Mouse (Mus musculus): ENCODE data around the gene Foxp1. TPM values are rescaled to one million over a fixed set of nuclear protein-coding genes. Genes with fewer than 3 reads are reported as not detected.

Foxp1 gene
- polyA plus RNA-seq, 1 experiment from 2014 or later, result 141 TPM

DNA sequence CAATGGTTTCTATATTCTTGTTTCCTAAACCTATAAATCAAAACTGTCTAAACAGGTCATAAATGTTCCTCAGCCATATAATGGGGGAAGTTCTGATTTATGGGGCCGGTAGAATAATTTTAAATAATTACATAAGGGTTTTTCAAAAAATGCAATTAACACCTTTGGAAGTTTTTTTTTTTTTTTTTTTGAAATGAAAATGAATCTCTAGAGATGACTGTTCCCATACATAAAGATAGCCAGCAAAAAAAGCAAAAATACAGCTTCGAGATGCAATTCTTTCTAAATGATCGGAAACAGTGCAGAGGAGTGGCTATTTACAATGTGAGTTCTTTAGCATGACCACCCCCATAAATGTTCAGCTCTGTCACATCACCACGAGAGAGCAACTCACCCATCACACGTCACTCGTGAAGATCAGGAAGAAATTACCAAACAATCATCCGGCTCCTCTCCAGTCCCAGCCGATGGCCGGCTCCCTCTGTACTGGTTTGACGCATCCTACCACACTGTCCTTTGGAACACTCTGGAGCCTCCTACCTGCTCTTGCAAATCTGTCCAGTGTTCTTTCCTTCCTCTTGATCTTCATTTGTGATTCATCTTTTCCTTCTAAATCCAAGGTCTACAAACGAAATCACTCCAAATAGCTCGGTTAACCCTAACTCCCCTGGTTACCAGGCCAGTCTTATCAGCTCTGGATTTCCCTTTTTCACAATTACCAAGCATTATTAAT is 478.4 kb downstream of the Foxp1 start:
- WGBS, result 62% methylated on average over 12 of the region's 12 CpGs
- H3K4me3 ChIP-seq, result no peak overlapping the region
- no peak for ATAC-seq (ENCODE audit: low FRiP score, low read depth)
- no peaks in the 10 kb centered on the region for H3K36me3 ChIP-seq
- H3K9me3 ChIP-seq, result no peaks in the 10 kb centered on the region
- H3K27me3 ChIP-seq, result peaks cover 4% of the 10 kb centered on the region; the same call in 1 of the 2 replicates
- H3K4me2 ChIP-seq (replicated peaks), result no peak overlapping the region
- H3K27ac ChIP-seq, result no peak overlapping the region
- H3K9ac ChIP-seq, result no peak overlapping the region
- peaks cover 18% of the 10 kb centered on the region for H3K4me1 ChIP-seq

DNA sequence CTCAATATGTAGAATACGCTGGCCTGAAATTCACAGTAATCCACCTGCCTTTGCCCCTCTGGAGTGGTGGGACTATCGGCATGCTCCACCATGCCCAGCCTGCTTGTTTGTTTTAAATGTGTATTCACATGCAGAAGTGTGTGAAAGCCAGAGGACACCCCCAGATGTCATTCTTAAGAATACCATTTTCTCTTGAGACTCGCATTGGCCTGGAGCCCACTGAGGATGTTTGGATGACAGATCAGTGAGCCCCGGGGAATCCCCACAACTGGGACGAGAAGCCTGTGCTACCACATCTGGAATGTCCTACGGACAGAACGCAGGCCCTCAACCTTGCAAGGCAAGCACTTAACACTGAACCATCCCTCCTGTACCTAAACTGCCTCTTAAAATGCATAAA is 479.3 kb downstream of the Foxp1 start:
- Histone ChIP-seq H3K9ac (no peak overlapping the region), H3K4me2 (replicated peaks) (no peak overlapping the region), H3K4me3 (no peak overlapping the region), H3K27me3 (peaks cover 4% of the 10 kb centered on the region; the same call in 1 of the 2 replicates), H3K36me3 (no peaks in the 10 kb centered on the region; the same call in 1 of the 2 replicates), H3K4me1 (peaks cover 20% of the 10 kb centered on the region), H3K27ac (no peak overlapping the region), H3K9me3 (no peaks in the 10 kb centered on the region)
- 68% methylated on average over 7 of the region's 7 CpGs for WGBS
- no peak for ATAC-seq (ENCODE audit: low FRiP score, low read depth)

DNA sequence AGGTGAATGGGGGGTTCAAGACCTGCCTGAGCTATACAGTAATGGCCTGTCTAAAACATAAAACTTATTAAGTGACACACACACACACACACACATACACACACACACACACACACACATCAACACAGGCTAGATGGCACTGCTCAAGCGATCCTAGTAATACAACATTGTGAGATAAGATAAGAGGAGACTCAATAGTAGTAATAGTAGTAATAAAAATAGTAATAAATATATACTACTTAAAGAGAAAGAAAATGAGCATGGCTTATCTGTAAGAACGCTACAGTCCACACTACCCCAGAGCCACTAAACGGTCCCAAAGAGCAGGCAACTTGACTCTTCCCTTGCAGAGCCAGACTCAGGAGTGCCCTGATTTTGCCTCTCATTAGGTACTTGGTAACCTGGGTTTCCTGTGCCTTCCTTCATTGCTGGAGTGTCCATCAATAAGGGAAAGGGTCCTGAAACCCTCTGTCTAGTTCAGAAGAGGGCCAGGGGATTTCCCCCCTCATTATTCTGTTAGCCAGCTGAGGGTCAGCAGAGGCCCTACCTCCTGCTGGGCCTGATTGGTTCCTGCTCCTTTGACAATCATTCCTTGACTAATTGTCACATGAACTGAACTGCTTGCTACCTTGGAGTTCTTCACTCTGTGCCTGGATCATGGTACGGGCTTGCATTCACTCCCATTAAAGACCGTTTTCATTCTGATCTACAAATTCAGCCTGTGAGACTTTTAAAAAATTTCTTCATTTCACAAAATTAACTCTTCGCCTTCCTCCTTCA is 480.2 kb downstream of the Foxp1 start:
- ATAC-seq (ENCODE audit: low FRiP score, low read depth), result no peak
- Histone ChIP-seq H3K4me3 (no peak overlapping the region), H3K9ac (no peak overlapping the region), H3K27ac (no peak overlapping the region), H3K36me3 (no peaks in the 10 kb centered on the region; the same call in 1 of the 2 replicates), H3K4me2 (replicated peaks) (no peak overlapping the region), H3K9me3 (no peaks in the 10 kb centered on the region), H3K4me1 (peaks cover 20% of the 10 kb centered on the region), H3K27me3 (peaks cover 4% of the 10 kb centered on the region; the same call in 1 of the 2 replicates)
- WGBS, result 65% methylated on average over 6 of the region's 6 CpGs

DNA sequence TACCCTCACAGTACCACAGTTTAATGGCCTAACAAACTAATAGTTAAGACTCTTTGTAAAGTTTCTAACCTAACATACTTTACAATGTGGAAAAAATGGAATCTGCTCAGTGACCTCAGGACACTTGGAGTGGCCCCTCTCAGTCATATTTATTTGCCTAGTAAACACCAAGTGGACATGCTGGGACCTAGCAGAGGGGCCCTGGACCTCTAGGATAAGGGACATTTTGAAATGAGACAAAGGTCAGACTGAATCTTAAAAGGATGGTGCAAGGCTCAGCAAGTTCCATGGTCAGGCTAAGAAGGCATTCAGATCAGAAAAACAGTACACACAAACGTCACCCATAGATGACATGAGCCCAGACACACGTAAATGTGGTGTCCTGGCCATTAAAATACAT is 483.5 kb downstream of the Foxp1 start:
- Histone ChIP-seq H3K9me3 (no peaks in the 10 kb centered on the region), H3K4me2 (replicated peaks) (no peak overlapping the region), H3K27ac (no peak overlapping the region), H3K9ac (no peak overlapping the region), H3K36me3 (no peaks in the 10 kb centered on the region; the same call in 1 of the 2 replicates), H3K27me3 (peaks cover 4% of the 10 kb centered on the region; the same call in 1 of the 2 replicates), H3K4me1 (peaks cover 20% of the 10 kb centered on the region), H3K4me3 (no peak overlapping the region)
- 75% methylated on average over 2 of the region's 2 CpGs for WGBS
- ATAC-seq (ENCODE audit: low FRiP score, low read depth), result no peak

DNA sequence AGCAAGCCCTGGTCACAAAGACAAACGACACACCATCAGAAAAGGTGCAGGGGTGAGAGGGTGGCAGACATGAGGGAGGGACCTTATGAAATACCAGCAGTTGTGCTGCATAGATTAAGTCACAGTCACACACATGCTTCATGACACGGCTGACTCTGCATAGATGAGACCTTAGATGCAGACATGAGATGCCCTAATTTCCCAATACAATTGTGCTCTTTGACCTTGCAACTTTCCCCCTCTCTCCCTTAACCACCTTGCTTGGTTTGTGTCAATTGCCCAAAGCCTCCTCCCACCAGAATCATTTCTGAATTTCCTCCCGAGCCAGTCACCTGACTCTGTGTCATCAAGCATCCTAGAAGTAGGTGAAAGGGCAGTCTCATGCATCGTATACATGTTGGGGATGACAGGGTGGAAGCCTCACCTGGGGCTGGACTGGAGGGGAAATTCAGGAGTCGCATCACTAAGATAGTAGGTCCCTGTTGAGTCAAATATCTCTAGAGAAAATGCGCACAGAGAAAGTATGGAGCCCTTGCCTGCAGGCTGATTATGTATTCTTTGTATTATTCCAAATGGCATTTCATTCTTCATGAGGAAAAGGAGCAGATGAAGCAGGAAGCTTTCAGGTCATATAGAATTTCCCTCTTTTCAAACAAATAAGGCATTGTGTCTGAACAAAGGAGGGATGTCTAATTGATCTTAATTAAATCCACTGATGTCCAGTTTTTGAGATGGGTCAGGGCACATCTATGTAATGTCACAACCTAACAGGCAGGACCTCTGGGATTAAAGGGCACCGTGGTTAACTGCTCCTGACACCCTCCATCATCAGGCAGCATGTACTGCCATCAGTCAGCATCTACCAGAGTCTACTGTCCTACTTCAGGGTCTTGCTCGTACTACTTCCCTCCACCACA is 486.8 kb downstream of the Foxp1 start:
- H3K4me2 ChIP-seq (replicated peaks), result no peak overlapping the region
- no peaks in the 10 kb centered on the region; the same call in 1 of the 2 replicates for H3K36me3 ChIP-seq
- 89% methylated on average over 8 of the region's 8 CpGs for WGBS
- H3K9me3 ChIP-seq, result no peaks in the 10 kb centered on the region
- no peak overlapping the region for H3K9ac ChIP-seq
- H3K27me3 ChIP-seq, result peaks cover 7% of the 10 kb centered on the region; the same call in 1 of the 2 replicates
- H3K27ac ChIP-seq, result no peak overlapping the region
- ATAC-seq (ENCODE audit: low FRiP score, low read depth), result no peak
- no peak overlapping the region for H3K4me3 ChIP-seq
- H3K4me1 ChIP-seq, result peaks cover 33% of the 10 kb centered on the region

DNA sequence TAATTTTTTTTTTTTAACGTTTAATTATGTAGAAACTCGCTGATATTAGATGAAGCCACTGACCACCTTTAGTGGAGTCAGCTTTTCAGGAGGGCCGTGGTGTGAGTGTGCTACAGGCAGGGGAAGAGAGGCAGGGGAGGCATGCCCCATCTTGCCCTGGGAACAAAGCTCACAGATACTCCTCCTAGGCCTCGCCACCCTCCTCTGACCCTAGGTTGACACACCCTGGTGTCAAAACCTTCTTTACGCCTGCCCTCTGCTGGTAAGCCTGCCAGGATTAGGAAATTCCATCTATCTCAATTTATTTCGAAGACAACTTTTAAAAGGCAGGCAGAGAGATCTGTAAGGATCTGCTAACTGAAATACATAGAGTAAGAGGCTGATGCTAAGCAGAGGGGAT is 489.5 kb downstream of the Foxp1 start:
- H3K4me2 ChIP-seq (replicated peaks), result no peak overlapping the region
- WGBS, result 43% methylated on average over 6 of the region's 6 CpGs
- no peaks in the 10 kb centered on the region; the same call in 1 of the 2 replicates for H3K36me3 ChIP-seq
- peaks cover 6% of the 10 kb centered on the region; the same call in 1 of the 2 replicates for H3K27me3 ChIP-seq
- no peak for ATAC-seq (ENCODE audit: low FRiP score, low read depth)
- H3K4me1 ChIP-seq, result peaks cover 35% of the 10 kb centered on the region
- H3K9ac ChIP-seq, result no peak overlapping the region
- no peaks in the 10 kb centered on the region for H3K9me3 ChIP-seq
- no peak overlapping the region for H3K4me3 ChIP-seq
- H3K27ac ChIP-seq, result no peak overlapping the region

DNA sequence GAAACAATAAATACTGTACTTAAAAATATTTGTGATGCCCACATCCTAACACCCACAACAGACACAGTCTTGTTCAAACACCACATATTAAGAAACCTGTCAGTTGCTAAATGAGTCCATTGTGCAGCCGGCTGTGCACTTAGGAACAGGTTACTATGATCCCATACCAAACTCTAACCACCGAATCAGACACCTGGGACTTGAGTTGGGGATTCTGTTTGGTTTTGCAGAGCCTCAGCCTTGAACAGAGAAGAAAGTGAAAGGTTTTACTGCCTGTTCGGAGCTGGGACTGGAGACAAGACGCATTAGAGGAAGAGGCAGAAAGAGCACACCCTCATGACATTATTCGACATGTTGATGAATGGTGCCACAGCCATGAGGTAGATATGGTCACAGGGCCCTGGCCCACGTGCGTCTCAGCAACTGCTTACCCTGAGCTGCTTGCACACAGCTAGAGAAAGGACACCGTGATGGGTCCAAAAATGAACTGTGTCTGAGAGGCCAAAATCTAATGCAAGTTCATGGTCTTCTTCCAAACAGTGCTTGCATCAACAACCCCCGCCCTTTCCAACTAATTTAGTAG is 491.1 kb downstream of the Foxp1 start:
- Histone ChIP-seq H3K4me3 (no peak overlapping the region), H3K36me3 (no peaks in the 10 kb centered on the region; the same call in 1 of the 2 replicates), H3K9ac (no peak overlapping the region), H3K9me3 (no peaks in the 10 kb centered on the region), H3K4me1 (peaks cover 45% of the 10 kb centered on the region), H3K4me2 (replicated peaks) (no peak overlapping the region), H3K27me3 (peaks cover 6% of the 10 kb centered on the region; the same call in 1 of the 2 replicates), H3K27ac (no peak overlapping the region)
- 57% methylated on average over 9 of the region's 9 CpGs for WGBS
- no peak for ATAC-seq (ENCODE audit: low FRiP score, low read depth)

DNA sequence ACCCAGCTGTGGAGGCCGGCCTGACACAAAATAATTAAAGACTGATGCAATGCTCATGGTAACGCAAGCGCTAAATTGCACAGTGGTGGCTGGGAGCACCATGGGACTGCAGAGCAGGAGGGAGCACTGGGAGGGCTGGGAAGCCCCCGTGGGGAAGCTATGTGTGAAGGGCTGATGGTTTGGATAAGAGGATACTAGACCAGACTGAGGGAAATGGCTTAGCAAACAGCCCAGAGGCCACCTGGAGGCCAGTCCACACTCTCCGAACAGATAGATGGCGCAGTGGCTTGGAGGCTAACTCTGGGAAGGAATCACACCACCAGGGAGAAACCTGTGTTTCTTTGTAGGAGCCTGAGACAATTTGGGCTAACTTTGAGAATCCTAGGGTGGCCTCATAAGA is 492.3 kb downstream of the Foxp1 start:
- Histone ChIP-seq H3K4me1 (peaks cover 56% of the 10 kb centered on the region), H3K27me3 (peaks cover 17% of the 10 kb centered on the region), H3K4me3 (no peak overlapping the region), H3K9me3 (no peaks in the 10 kb centered on the region), H3K27ac (no peak overlapping the region), H3K36me3 (no peaks in the 10 kb centered on the region; the same call in 1 of the 2 replicates), H3K9ac (no peak overlapping the region), H3K4me2 (replicated peaks) (no peak overlapping the region)
- no peak for ATAC-seq (ENCODE audit: low FRiP score, low read depth)
- WGBS, result 25% methylated on average over 6 of the region's 6 CpGs

DNA sequence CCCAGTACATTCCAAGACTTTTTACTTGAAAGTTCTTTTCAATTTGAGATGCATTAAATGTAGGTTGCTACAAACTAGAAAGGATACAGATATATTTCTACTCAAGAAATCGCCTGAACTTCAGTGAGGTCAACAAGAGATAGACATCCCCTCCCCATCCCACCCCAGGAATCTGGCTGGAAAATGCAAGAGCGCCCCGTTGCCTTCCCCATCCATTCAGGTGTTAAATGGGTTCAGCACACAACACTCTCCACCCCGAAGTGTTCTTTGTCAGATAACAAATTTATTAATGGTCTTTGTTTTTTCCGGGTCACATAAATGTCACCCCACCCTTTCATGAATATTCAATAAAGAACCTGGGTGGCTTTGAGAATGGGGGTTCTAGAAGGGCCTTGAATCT is 493.1 kb downstream of the Foxp1 start:
- H3K4me1 ChIP-seq, result peaks cover 63% of the 10 kb centered on the region
- H3K9me3 ChIP-seq, result no peaks in the 10 kb centered on the region
- no peak overlapping the region for H3K4me2 ChIP-seq (replicated peaks)
- no peak overlapping the region for H3K27ac ChIP-seq
- no peak overlapping the region for H3K9ac ChIP-seq
- ATAC-seq (ENCODE audit: low FRiP score, low read depth), result no peak
- H3K4me3 ChIP-seq, result no peak overlapping the region
- peaks cover 18% of the 10 kb centered on the region for H3K27me3 ChIP-seq
- H3K36me3 ChIP-seq, result no peaks in the 10 kb centered on the region
- 27% methylated on average over 5 of the region's 5 CpGs for WGBS

DNA sequence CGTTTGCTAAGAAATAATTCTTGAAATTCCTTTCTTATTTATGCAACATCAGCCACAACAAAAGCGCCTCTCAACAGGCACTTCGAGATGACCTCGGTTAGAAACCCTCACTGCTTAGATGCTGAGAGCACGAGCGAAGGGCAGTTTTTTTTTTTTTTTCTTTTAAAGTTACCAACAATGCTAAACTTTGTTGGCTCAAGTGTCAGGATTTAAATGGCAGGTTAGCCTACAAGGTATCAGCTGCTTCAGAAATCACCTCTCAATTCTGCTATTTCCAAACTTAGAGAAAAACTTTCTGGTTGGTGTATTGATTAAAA is 493.6 kb downstream of the Foxp1 start:
- ATAC-seq (ENCODE audit: low FRiP score, low read depth), result no peak
- peak overlapping the region; percentile 91 for H3K9ac ChIP-seq
- H3K9me3 ChIP-seq, result no peaks in the 10 kb centered on the region
- H3K4me1 ChIP-seq, result peaks cover 64% of the 10 kb centered on the region
- H3K27me3 ChIP-seq, result peaks cover 19% of the 10 kb centered on the region
- peak overlapping the region; percentile 72 for H3K4me3 ChIP-seq
- no peaks in the 10 kb centered on the region for H3K36me3 ChIP-seq
- H3K4me2 ChIP-seq (replicated peaks), result peak overlapping the region; percentile 80
- H3K27ac ChIP-seq, result peak overlapping the region; percentile 87
- 5% methylated on average over 6 of the region's 6 CpGs for WGBS

DNA sequence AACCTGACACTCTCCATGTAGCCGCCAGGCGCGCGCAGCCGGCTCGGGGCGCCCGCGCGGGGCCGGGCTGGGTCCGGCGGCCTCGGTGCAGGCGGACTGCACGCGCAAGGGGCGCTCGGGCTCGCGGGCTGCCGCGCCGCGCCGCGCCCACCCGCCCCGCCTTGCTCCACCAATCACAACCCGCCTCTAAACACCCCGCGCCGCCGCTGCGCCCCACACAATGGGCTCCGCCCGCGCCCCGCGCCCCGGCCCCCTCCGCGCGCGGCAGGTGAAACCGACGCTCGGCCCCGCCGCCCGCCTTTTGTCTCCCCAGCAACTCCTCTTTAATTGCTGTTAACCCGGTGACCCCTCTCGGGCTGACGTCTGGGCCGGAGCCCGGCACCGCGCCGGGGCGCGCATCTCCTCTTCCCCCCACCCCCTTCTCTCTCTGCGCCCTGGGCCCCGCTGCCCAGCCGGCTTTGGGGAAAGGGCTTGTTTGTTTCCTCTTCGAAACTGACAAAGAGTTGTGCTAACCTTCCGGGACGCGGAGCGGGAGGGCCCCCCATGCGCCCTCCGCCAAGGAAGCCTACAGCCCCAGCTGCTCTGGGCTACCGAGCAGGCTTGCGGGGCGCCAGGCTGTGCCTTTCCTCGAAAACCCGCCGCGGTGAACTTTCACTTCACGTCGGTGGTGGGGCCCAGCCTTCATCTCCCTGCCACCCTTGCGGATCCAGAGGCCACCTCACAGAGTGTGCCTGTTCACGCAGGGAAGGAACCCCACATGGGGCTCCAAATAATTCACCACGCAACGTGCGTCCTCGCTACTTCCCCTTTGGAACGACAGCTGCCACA is 494.1 kb downstream of the Foxp1 start:
- peak; percentile 95 for ATAC-seq (ENCODE audit: low FRiP score, low read depth)
- H3K36me3 ChIP-seq, result no peaks in the 10 kb centered on the region
- H3K27me3 ChIP-seq, result peaks cover 23% of the 10 kb centered on the region
- peak overlapping the region; percentile 72 for H3K4me3 ChIP-seq
- H3K27ac ChIP-seq, result peak overlapping the region; percentile 87
- under 1% methylated on average over 60 of the region's 87 CpGs for WGBS
- no peaks in the 10 kb centered on the region for H3K9me3 ChIP-seq
- peak overlapping the region; percentile 91 for H3K9ac ChIP-seq
- H3K4me1 ChIP-seq, result peaks cover 60% of the 10 kb centered on the region
- peak overlapping the region; percentile 80 for H3K4me2 ChIP-seq (replicated peaks)
